Mouse (Mus musculus): Measurements from ENCODE around the gene Cyfip2.

DNA sequence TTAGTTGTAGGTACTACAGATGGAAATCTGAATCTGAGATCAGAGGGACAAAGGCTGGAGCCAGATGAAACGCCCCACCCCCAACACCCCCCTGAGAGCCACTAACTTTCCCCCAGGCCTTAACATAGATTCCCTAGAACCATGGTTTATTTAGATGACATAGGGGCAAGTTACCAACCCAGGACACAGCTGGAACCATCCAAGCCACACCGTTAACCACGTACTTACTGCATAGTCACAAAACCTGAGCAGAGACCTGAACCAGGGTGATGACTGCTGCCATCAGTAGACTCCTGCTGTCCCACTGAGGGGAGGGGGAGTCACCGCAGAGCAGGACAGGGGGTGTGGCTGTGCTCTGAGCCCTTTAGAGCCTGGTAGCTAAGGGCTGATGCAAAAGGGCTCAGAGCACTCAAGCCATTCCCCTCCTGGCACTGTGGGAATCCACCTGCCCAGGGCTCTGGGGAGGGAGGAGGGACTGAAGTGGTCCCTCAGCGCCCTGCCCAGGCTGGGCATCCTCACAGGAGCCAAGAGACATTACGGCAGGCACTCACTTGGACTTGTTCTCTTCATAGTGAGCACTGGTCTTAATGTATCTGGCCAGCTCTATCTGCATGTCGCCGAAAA lies 40.5 kb downstream of the Cyfip2 start:
- no peak for TF ChIP-seq POLR2A (IDR thresholded peaks at IDR 0.05; ENCODE audit: borderline replicate concordance, extremely low read depth, insufficient read depth, insufficient read length, poor library complexity, severe bottlenecking)
- no peak for TF ChIP-seq CTCF (IDR thresholded peaks at IDR 0.05; ENCODE audit: borderline replicate concordance, extremely low read depth, insufficient read depth, insufficient read length)

All from brain, embryonic 14.5 days (tissue).